Mouse (Mus musculus) heart, adult 2 months (tissue): ENCODE measurements around the gene Prr15l.

Experiments
- CTCF ChIP-seq: fragments of 200-600 bp; IDR thresholded peaks from 2 replicates; pipeline ENCODE4 v1.8.1; 2022; ENCODE audit warnings: antibody characterized with exemption, mild to moderate bottlenecking, moderate library complexity
- POLR2A ChIP-seq: fragments of 200-500 bp; IDR thresholded peaks from 2 replicates; pipeline ENCODE4 v1.6.1; 2011; ENCODE audit warnings: mild to moderate bottlenecking, low read depth, low read length, control low read depth; ENCODE audit not compliant: insufficient read depth

DNA sequence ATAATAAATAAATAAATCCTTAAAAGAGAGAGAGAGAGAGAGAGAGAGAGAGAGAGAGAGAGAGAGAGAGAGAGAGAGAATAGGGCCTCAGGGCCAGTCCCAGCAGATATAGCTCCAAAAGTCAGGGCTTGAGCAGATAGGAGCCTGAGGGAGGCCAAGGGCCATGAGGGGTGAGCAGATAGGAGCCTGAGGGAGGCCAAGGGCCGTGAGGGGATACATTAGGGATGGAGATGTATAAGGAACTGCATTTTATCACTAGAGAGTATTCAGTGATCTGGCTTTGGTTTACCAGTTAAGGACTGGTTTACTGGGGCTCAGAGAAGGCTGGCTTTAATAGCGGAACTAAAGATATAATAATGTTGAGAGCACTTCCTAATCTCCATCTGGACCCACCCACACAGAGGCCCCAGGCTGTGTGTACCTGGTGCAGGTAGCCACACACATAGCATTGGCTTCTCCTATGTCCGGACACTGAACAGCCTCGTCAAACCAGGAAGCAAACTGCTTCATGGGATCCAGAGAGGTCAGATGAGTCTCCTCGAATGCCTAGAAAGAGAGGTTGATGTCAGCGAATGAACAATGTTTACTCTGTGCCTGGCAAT, 14.2 kb downstream of the Prr15l start:
- TF ChIP-seq POLR2A = no peak
- TF ChIP-seq CTCF = no peak
